Mouse (Mus musculus) cortical plate, adult 2 months (tissue): ENCODE data around the gene Csrp3.

ENCODE experiments used
- CTCF ChIP-seq: fragments of 200-500 bp; IDR thresholded peaks from 2 replicates; pipeline ENCODE4 v1.5.1; 2011; ENCODE audit warnings: mild to moderate bottlenecking, control low read depth, low read length; ENCODE audit not compliant: insufficient read depth; ENCODE audit errors: extremely low read depth
- POLR2A ChIP-seq: fragments of 200-500 bp; IDR thresholded peaks from 2 replicates; pipeline ENCODE4 v1.6.1; 2011; ENCODE audit warnings: mild to moderate bottlenecking, low read length, control low read depth; ENCODE audit not compliant: insufficient read depth; ENCODE audit errors: extremely low read depth

GRCm38 (mm10) chr7:48880591-48881481 lies 33.0 kb upstream of the Csrp3 start:
- TF ChIP-seq POLR2A (no peak), CTCF (no peak)
